Mouse (Mus musculus) thymus, adult 2 months (tissue): ENCODE results near the gene Ipcef1.

Experiments used
- CTCF ChIP-seq: fragments of 200-500 bp; IDR thresholded peaks from 2 replicates; pipeline ENCODE4 v1.5.1; 2012; ENCODE audit warnings: mild to moderate bottlenecking, control low read depth, low read length, moderate library complexity, borderline replicate concordance; ENCODE audit not compliant: control insufficient read depth, poor library complexity, insufficient read depth; ENCODE audit errors: extremely low read depth
- POLR2A ChIP-seq: fragments of 200-500 bp; IDR thresholded peaks from 2 replicates; pipeline ENCODE4 v1.6.1; 2012; ENCODE audit warnings: mild to moderate bottlenecking, low read length, control low read depth, moderate library complexity; ENCODE audit not compliant: control insufficient read depth, poor library complexity, insufficient read depth; ENCODE audit errors: extremely low read depth

GRCm38 (mm10) chr10:7054560-7055205 lies 2.4 kb upstream of the Ipcef1 start:
- TF ChIP-seq POLR2A: no peak
- TF ChIP-seq CTCF: no peak
